8 mouse cellular contexts compared by ENCODE assay signal in the genomic region with DNA sequence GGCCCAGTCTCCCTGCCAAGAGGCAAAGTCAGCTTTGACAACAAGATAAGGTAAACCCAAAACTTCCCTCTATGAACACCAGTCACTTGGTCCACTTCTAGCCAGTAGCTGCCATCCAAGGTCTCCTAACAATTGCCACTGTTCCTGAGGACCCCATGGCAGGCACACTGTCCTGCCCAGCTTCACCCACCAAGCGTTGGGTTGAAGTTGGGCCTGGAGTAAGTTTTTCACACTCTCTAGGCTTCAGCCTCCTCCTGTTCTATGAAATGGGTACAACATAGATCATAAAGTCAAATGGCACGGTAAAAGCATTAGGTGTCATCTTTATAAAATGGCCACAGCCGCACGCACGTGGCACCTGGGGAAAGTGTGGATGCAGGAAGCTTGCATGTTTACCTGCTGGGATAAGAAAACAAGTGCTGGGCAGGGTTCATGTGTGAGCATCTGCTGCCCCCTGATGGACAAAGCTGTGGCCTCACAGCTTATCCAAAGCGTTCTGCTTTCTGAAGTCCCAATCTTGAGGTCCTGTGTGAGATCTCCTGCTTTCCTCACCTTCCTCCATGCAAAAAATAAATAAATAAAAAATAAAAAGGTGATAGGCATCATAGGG. TPM values are rescaled to one million over a fixed set of nuclear protein-coding genes. Genes with fewer than 3 reads are reported as not detected.
DNase-seq lines count a peak whose midpoint lies in the region; ATAC-seq and TF ChIP-seq lines count a peak whose summit lies in the region.
"Had no signal": no experiment of that assay in that cellular context is flagged by ENCODE, and none has a peak within 500 bp of the region (broad histone marks: within the 10 kb centered on the region; RNA-seq: fewer than 3 reads in every experiment).

No protein-coding gene starts in this region.

- WGBS in forebrain, embryonic 14.5 days: 45% methylated on average over 6 of the region's 6 CpGs
- WGBS in hindbrain, postnatal 0 days: 39% methylated on average over 6 of the region's 6 CpGs

- TF ChIP-seq CTCF in hindbrain, postnatal 0 days (IDR thresholded peaks at IDR 0.05; ENCODE audit: low read depth): peak; percentile 93

- H3K4me3 ChIP-seq in forebrain, embryonic 14.5 days (ENCODE audit: low read depth, low read length): no peak overlapping the region
- no peak overlapping the region for H3K4me3 ChIP-seq in hindbrain, postnatal 0 days (ENCODE audit: low read length)
- H3K4me3 ChIP-seq: liver, embryonic 15.5 days had no signal

- ATAC-seq in forebrain, embryonic 14.5 days: peak; percentile 76
- peak; percentile 77 for ATAC-seq in hindbrain, postnatal 0 days
- ATAC-seq in megakaryocyte-erythroid progenitor cell, adult 5-6 weeks (replicated peaks; ENCODE audit: low FRiP score, low TSS enrichment, poor library complexity, severe bottlenecking): 0 out of 2 replicates have a peak, but pooled peaks have one; percentile 67

- H3K9ac ChIP-seq in forebrain, embryonic 14.5 days (ENCODE audit: low read length): no peak overlapping the region
- no peak overlapping the region for H3K9ac ChIP-seq in hindbrain, postnatal 0 days (replicated peaks; ENCODE audit: low read length)
- H3K9ac ChIP-seq: liver, embryonic 15.5 days had no signal

- no peak overlapping the region for H3K27ac ChIP-seq in forebrain, embryonic 14.5 days (ENCODE audit: low read depth, low read length)
- no peak overlapping the region for H3K27ac ChIP-seq in hindbrain, postnatal 0 days
- H3K27ac ChIP-seq: liver, embryonic 15.5 days had no signal

- H3K36me3 ChIP-seq in forebrain, embryonic 14.5 days (ENCODE audit: control insufficient read depth, insufficient read depth, low read length): no peaks in the 10 kb centered on the region
- no peaks in the 10 kb centered on the region for H3K36me3 ChIP-seq in hindbrain, postnatal 0 days (ENCODE audit: insufficient read depth, low read length)
- H3K36me3 ChIP-seq: liver, embryonic 15.5 days had no signal

- DNase-seq in T-cell, adult 2 months (ENCODE audit: low spot score): peak; percentile 19
- DNase-seq in c-Kit-positive CD71-positive TER-119-negative erythroid progenitor cells, embryonic 14.5 days (ENCODE audit: low read depth): peak; percentile 3
- DNase-seq in forebrain, embryonic 14.5 days (ENCODE audit: low spot score): peak; percentile 78
- peak; percentile 88 for DNase-seq in hindbrain, postnatal 0 days (ENCODE audit: low spot score)
- peak; percentile 65 to 86 for DNase-seq in layer of hippocampus, postnatal 25 days (ENCODE audit: extremely low spot score in 1 of 2, low spot score in 1 of 2)
- DNase-seq in right cerebral cortex, postnatal 36 days (ENCODE audit: low spot score in 2 of 2): peak; percentile 42 to 52

- no peaks in the 10 kb centered on the region for H3K27me3 ChIP-seq in forebrain, embryonic 14.5 days (replicated peaks; ENCODE audit: control insufficient read depth, insufficient read depth, low read length)
- no peaks in the 10 kb centered on the region for H3K27me3 ChIP-seq in hindbrain, postnatal 0 days (ENCODE audit: insufficient read depth, low read length)
- H3K27me3 ChIP-seq: liver, embryonic 15.5 days had no signal

- no peak overlapping the region for H3K4me2 ChIP-seq in forebrain, embryonic 14.5 days (ENCODE audit: low read length)
- H3K4me2 ChIP-seq in hindbrain, postnatal 0 days (ENCODE audit: low read depth, low read length): no peak overlapping the region
- H3K4me2 ChIP-seq: liver, embryonic 15.5 days had no signal

- no peaks in the 10 kb centered on the region for H3K4me1 ChIP-seq in forebrain, embryonic 14.5 days (ENCODE audit: control insufficient read depth, insufficient read depth, low read length)
- no peaks in the 10 kb centered on the region for H3K4me1 ChIP-seq in hindbrain, postnatal 0 days (ENCODE audit: insufficient read depth, low read length)
- H3K4me1 ChIP-seq: liver, embryonic 15.5 days had no signal

- H3K9me3 ChIP-seq in forebrain, embryonic 14.5 days (replicated peaks; ENCODE audit: control insufficient read depth, low read length): no peaks in the 10 kb centered on the region
- H3K9me3 ChIP-seq in hindbrain, postnatal 0 days (ENCODE audit: low read length): no peaks in the 10 kb centered on the region
- H3K9me3 ChIP-seq: liver, embryonic 15.5 days had no signal

RNA-seq across cellular contexts. Expression of a gene that starts 25.4 kb away (rescaled TPM):
- 0.11 TPM in 1 of 2 replicates, not detected in the other for polyA plus RNA-seq in forebrain, embryonic 14.5 days (2014; fragmentation: Nextera tagmentation; extraction: Ambion mirVana)
- total RNA-seq in hindbrain, postnatal 0 days (2014; rRNA removed): 0.99 TPM in 1 of 2 replicates, not detected in the other
- polyA plus RNA-seq in hindbrain, postnatal 0 days (2015; fragmentation: Nextera tagmentation; extraction: Ambion mirVana): 0.33 and 0.64 TPM in 2 replicates
- total RNA-seq in layer of hippocampus, postnatal 25 days (2021): under 1 TPM; 0.26 to 0.69 TPM
- total RNA-seq in megakaryocyte-erythroid progenitor cell, adult 5-6 weeks (2014; fragmentation: Nextera tagmentation): not detected in 2 replicates
- total RNA-seq in megakaryocyte-erythroid progenitor cell, adult 5-6 weeks (2017): not detected in 2 replicates

Comparison
In these comparisons a context has a peak if more than half of its experiments do, and no peak if none do; other contexts are left out.
1. DNase-seq: peak in every context shown above with its lines; median percentile 88 in hindbrain, postnatal 0 days; 78 in forebrain, embryonic 14.5 days; 76 in layer of hippocampus, postnatal 25 days; 47 in right cerebral cortex, postnatal 36 days; 19 in T-cell, adult 2 months; 3 in c-Kit-positive CD71-positive TER-119-negative erythroid progenitor cells, embryonic 14.5 days.